Mouse (Mus musculus) liver, adult 2 months (tissue): ENCODE data around the gene Clec2i. TPM values are rescaled to one million over a fixed set of nuclear protein-coding genes. Genes with fewer than 3 reads are reported as not detected.
A peak's percentile ranks its signal among the peaks of the same experiment; 100 is the strongest.

Experiments used
- DNase-seq: peaks from one replicate; pipeline ENCODE4 v3.0.0-alpha.2; 2011; ENCODE audit warnings: low read depth, low spot score; ENCODE audit errors: extremely low read depth
- H3K27ac ChIP-seq: fragments of 200-500 bp; replicated peaks from 2 replicates; pipeline ENCODE4 v1.5.1; 2012; ENCODE audit warnings: low read depth, mild to moderate bottlenecking, control low read depth, inconsistent platforms, low read length; ENCODE audit not compliant: insufficient read depth
- H3K27me3 ChIP-seq: fragments of 200-500 bp; 2 replicates; pipeline ENCODE4 v1.6.1; 2012; ENCODE audit warnings: mild to moderate bottlenecking, moderate library complexity, low read length, inconsistent platforms; ENCODE audit not compliant: control insufficient read depth, insufficient read depth
- H3K36me3 ChIP-seq: fragments of 200-500 bp; 2 replicates; pipeline ENCODE4 v1.6.1; 2012; ENCODE audit warnings: low read length, inconsistent platforms; ENCODE audit not compliant: control insufficient read depth, insufficient read depth
- H3K4me1 ChIP-seq: fragments of 200-500 bp; 2 replicates; pipeline ENCODE4 v1.6.1; 2011; ENCODE audit warnings: low read length; ENCODE audit not compliant: control insufficient read depth, insufficient read depth
- H3K4me3 ChIP-seq: fragments of 200-500 bp; 2 replicates; pipeline ENCODE4 v1.5.1; 2011; ENCODE audit warnings: low read depth, mild to moderate bottlenecking, control low read depth, low read length, moderate library complexity; ENCODE audit not compliant: insufficient read depth
- H3K79me2 ChIP-seq: fragments of 200-500 bp; 2 replicates; pipeline ENCODE4 v1.6.1; 2012; ENCODE audit warnings: inconsistent platforms, mild to moderate bottlenecking, low read length, moderate library complexity; ENCODE audit not compliant: control insufficient read depth, insufficient read depth
- H3K9ac ChIP-seq: fragments of 200-500 bp; 2 replicates; pipeline ENCODE4 v1.6.1; 2012; ENCODE audit warnings: low read depth, mild to moderate bottlenecking, control low read depth, inconsistent platforms, low read length
- CTCF ChIP-seq: fragments of 200-500 bp; IDR thresholded peaks from 2 replicates; pipeline ENCODE4 v1.5.1; 2011; ENCODE audit warnings: low read depth, low read length, control low read depth
- POLR2A ChIP-seq: fragments of 200-500 bp; IDR thresholded peaks from 2 replicates; pipeline ENCODE4 v1.6.1; 2011; ENCODE audit warnings: low read length, control low read depth; ENCODE audit not compliant: insufficient read depth; ENCODE audit errors: extremely low read depth
- WGBS: fragments of 180-500 bp; shearing (Covaris S2); methylation state at CpG from one replicate; pipeline ENCODE4 v1.1.7; 2018; 5-methylcytosine and 5-hydroxymethylcytosine counted together
- polyA plus RNA-seq: library from polyadenylated mRNA; depleted of rRNA; stranded (reverse); fragments of >200 nt; gene quantifications from 2 replicates; pipeline ENCODE4 v1.2.3, GENCODE M21; 2012
- total RNA-seq: library from RNA; depleted of rRNA; stranded (reverse); fragments of >200 nt; gene quantifications from 2 replicates; pipeline ENCODE4 v1.2.3, GENCODE M21; 2014

The Clec2i gene
- total and polyA plus RNA-seq, 2 experiments, result 0.07 to 0.65 TPM

DNA sequence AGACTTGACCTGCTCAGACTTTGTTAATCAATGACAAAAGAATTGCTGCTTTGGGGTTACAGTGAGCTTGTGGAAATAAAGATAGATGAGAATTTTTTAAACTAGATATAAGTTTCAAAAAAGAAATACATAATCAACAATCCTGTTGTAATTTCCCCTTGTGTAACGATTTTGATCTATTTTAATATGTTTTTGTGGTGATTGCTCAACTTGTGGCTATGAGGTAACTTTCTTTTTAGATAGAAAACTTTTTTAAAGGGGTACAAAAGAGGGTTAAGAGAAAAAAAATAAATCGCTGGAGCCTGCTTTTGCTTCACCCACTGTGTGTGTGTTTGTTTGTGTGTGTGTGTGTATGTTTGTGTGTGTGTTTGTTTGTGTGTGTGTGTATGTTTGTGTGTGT lies 36.2 kb upstream of the Clec2i start:
- no peak overlapping the region for H3K4me3 ChIP-seq
- H3K27ac ChIP-seq, result peak overlapping the region; percentile 81
- 18% methylated on average over 2 of the region's 2 CpGs for WGBS

DNA sequence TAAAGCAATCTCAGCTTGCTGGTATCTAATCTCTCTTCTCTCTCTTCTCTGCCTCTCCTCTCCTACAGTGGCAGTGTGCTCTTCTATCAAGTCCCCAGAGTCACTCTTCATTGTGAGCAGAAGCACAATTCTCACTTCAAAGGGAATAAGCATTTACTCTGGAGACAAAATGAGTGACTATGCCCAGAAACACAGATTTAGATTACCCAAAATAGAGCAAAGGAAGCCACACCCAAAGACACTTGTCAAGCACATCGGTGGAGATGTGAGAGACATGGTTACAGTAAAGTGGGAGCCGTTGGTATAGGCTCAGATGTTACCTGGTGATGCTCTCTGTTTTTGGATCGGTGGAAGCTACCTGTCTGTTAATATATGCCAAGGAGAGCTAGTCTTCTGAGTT lies 34.6 kb upstream of the Clec2i start:
- no peak for DNase-seq
- Histone ChIP-seq H3K27me3 (no peaks in the 10 kb centered on the region), H3K27ac (no peak overlapping the region), H3K9ac (no peak overlapping the region), H3K79me2 (no peaks in the 10 kb centered on the region), H3K4me1 (peaks cover 10% of the 10 kb centered on the region), H3K36me3 (no peaks in the 10 kb centered on the region), H3K4me3 (no peak overlapping the region)
- TF ChIP-seq CTCF, result no peak
- TF ChIP-seq POLR2A, result no peak
- WGBS, result 73% methylated on average over 3 of the region's 3 CpGs

More for the DNA sequence above, 36.2 kb upstream of the Clec2i start:
- Histone ChIP-seq H3K79me2 (no peaks in the 10 kb centered on the region), H3K9ac (no peak overlapping the region; the same call in 1 of the 2 replicates), H3K27me3 (no peaks in the 10 kb centered on the region), H3K4me1 (peaks cover 10% of the 10 kb centered on the region), H3K36me3 (no peaks in the 10 kb centered on the region)
- no peak for TF ChIP-seq CTCF
- no peak for TF ChIP-seq POLR2A
- no peak for DNase-seq

DNA sequence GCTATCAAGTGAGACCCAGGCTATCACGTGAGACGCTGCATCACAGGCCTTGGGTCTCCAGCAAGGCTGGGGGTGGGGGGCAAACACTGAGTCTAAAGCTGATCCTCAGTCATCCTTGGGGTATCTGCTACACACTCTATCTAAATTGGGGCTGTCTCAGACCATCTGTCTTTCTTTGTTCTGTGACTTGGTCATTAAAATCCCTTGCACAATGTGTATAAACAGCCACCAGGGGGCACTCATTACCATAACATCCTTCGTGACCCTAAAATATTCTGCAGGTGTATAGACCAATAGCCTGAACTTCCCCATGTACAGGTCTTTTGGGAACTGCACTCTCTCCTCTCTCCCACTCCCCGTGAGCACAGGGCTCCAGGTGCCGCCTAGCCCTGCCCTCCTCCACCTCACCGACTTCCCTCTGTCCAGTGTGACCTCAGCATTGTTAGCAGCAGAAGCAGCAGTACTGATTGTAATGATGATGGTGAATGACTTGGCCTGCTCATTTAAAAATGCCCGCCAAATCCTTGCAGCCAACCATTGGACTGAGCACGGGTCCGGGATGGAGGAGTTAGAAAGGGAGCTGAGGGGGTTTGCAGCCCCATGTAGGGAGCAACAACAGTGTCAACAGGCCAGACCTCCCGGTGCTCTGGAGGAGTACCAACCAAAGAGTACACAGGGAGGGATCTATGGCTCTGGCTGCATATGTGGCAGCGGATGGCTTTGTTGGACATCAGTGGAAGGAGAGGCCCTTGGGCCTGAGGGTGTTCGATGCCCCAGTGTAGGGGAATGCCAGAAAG lies 33.2 kb upstream of the Clec2i start:
- Histone ChIP-seq H3K79me2 (no peaks in the 10 kb centered on the region), H3K4me1 (peaks cover 10% of the 10 kb centered on the region), H3K4me3 (no peak overlapping the region), H3K27me3 (no peaks in the 10 kb centered on the region), H3K36me3 (no peaks in the 10 kb centered on the region), H3K27ac (no peak overlapping the region), H3K9ac (no peak overlapping the region)
- 58% methylated on average over 12 of the region's 12 CpGs for WGBS
- TF ChIP-seq CTCF (0 out of 2 replicates have a peak, but pooled peaks have one; percentile 14), POLR2A (no peak)
- DNase-seq, result peak; percentile 48

DNA sequence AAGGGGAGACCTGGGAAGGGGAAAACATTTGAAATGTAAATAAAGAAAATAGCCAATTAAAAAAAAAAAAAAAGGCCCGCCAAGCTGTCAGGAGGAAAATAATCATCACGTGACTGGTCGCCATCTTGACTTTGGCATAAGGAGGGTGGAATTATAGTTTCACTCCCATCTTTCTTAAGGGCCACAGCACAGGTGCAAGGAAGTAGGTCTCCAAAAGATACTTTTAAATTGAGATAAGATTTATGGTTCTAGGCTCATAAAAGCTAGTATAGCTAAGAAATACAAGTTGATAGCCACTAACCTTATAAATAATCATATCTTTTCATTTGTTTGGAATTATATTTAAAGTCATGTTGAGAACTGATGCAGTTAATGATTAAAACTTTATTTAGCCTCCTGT lies 32.5 kb upstream of the Clec2i start:
- DNase-seq, result no peak
- no peak overlapping the region for H3K9ac ChIP-seq
- H3K4me1 ChIP-seq, result peaks cover 10% of the 10 kb centered on the region
- H3K36me3 ChIP-seq, result no peaks in the 10 kb centered on the region
- 96% methylated on average over 3 of the region's 3 CpGs for WGBS
- no peaks in the 10 kb centered on the region for H3K27me3 ChIP-seq
- no peaks in the 10 kb centered on the region for H3K79me2 ChIP-seq
- TF ChIP-seq CTCF (no peak), POLR2A (no peak)
- no peak overlapping the region for H3K4me3 ChIP-seq
- no peak overlapping the region for H3K27ac ChIP-seq

DNA sequence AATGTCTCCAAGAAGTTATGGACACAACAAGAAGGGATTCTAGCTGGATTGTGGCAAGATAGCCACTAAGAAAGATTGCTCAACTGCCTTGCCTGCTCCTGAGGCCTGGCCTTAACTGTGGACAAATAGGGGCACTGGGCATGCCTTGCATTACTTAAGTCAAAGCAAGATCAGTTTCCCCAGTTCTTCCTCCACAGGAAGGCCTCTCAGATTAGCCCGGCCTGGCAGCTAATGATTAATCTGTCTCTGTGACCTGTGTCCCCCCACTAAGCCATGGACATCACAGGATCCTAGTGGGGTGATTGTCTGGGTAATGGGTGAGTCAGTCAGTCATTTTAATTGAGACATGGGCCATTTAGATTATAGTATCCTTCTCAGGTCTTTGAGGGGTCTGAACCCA lies 31.9 kb upstream of the Clec2i start:
- no peak for DNase-seq
- no peaks in the 10 kb centered on the region for H3K27me3 ChIP-seq
- no peak overlapping the region for H3K9ac ChIP-seq
- H3K4me1 ChIP-seq, result peaks cover 10% of the 10 kb centered on the region
- H3K4me3 ChIP-seq, result no peak overlapping the region
- TF ChIP-seq CTCF (no peak), POLR2A (no peak)
- no peak overlapping the region for H3K27ac ChIP-seq
- 9% methylated on average over 1 of the region's 1 CpGs for WGBS
- H3K79me2 ChIP-seq, result no peaks in the 10 kb centered on the region
- no peaks in the 10 kb centered on the region for H3K36me3 ChIP-seq

DNA sequence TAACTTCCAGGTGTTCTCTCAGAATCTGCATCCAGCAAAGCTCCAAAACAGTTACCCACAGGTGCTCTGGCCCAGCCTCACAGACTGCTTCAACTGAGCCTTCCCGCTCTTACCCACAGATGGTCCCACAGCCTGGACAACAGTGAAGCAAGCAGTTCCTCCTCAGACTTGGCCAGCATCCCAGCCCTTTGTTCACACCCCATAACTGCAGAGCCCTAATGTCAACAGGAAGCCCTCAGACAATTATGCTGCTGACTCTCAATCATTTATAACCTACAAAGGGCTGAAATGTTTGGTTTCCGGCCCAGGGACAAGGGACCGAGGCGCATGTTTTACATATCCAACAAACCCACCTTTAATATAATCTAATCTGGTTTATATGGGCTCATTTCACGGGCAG lies 31.1 kb upstream of the Clec2i start:
- Histone ChIP-seq H3K4me1 (peaks cover 7% of the 10 kb centered on the region), H3K4me3 (no peak overlapping the region), H3K27me3 (no peaks in the 10 kb centered on the region), H3K79me2 (no peaks in the 10 kb centered on the region), H3K27ac (no peak overlapping the region), H3K36me3 (no peaks in the 10 kb centered on the region), H3K9ac (no peak overlapping the region)
- DNase-seq, result peak; percentile 42
- 78% methylated on average over 5 of the region's 5 CpGs for WGBS
- TF ChIP-seq POLR2A (no peak), CTCF (no peak)
